Mouse (Mus musculus) right cerebral cortex, postnatal 4 days (tissue): ENCODE data around the gene Lgals1.
"Not testable (repeated sequence)": the region's sequence is repeated elsewhere in the genome, so short reads cannot be mapped to it uniquely, and the experiment has no call there.

Experiments
- DNase-seq: peaks from one replicate; pipeline ENCODE4 v3.0.0-alpha.2; 2022

Gene Lgals1

DNA sequence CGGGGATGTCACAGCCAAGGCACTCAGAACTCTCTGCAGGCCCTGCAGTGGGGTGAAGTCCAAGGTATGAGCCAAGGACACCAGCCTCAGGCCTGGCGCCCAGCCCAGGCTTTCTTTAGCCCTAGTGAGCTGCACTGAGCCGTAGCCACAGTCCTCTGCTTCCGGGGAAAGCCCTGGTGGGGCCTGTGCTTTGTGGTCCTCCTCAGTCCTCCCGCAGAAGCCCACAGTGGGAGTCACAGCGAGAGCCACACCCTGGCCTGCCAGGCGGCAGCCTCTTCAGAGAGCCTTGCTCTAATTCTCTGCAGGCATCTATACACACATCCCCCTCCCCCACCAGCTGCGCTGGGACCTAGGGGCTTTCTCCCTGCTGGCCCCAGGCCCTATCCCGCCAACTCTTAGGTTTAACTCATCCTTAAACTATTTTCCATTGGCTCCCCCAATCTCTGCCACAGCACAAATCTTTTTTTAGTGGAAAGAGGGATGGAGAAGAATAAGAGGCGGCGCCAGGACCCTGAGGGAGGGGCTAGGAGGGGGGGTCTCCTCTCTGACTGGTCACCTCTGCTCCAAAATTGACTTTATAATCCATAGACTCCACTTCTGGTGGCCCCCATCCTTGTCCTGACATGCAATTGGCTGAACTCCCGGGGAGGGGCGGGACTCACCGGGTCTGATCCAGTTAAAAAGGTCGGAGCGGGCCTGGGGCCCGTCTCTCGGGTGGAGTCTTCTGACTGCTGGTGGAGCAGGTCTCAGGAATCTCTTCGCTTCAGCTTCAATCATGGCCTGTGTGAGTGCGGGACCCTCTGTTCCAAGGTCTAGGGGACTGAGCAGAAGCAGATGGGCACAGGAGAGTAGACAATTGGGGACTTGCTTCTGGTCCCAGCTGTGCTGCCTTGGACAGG, at the start of gene Lgals1:
TSS of gene Lgals1 (plus strand) at position 705 of the 899 bp plus-strand sequence.
- peak; percentile 58 for DNase-seq

GRCm38 (mm10) chr15:78876991-78877809, 49.3 kb upstream of the Lgals1 start, which contains the start of gene Gga1:
Gene Gga1 (plus strand): TSS chr15:78877190.
- peak; percentile 90 for DNase-seq

- DNase-seq = no peak
Measured at GRCm38 (mm10) chr15:78877810-78878390, 48.6 kb upstream of the Lgals1 start.

GRCm38 (mm10) chr15:78878792-78879516, 47.6 kb upstream of the Lgals1 start:
- not testable (repeated sequence) for DNase-seq

GRCm38 (mm10) chr15:78880432-78880831, 46.1 kb upstream of the Lgals1 start:
- DNase-seq = no peak

GRCm38 (mm10) chr15:78881828-78882227, 44.7 kb upstream of the Lgals1 start:
- no peak for DNase-seq

DNA sequence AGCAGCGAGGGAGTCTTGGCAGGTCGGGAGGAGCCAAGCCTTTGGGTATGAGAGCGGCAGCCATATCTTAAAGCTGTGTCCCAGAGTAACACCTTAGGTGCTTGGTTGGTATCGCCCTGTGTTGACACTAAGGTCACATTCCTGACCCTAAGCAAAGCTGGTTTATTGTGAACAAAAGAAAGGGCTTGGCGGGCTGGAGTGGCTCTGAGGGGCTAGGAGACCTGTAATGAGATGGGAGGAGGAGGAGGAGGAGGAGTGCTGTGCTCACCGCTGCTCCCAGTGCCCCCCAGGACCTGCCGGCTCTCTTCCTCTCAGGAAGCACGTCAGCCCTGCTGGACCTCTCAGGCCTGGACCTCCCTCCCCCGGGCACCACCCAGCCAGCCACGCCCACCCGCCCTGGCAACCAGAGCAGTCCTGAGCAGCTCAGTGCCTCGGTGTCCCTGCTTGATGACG, 37.1 kb upstream of the Lgals1 start:
- DNase-seq = no peak

GRCm38 (mm10) chr15:78892440-78892839, 34.1 kb upstream of the Lgals1 start:
- DNase-seq = no peak

DNA sequence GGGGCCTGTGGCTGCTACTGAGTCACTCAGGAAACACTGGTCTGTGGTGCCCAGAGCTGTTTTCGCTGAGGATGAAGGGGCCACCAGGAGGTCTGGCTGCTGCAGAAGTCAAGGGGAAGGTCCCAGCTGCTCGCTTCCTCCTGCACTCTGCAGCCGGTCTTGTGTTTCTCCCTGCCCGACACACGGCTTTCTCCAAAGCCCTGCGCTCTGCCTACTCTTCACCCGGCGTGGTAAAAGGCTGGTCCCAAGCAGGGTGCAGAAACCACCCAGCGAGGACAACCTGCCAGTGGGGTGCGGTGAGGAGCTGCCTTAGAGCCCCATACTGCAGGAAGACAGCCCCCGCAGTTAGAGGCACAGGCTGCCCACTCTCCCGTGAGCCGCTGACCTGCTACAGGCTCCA, 31.8 kb upstream of the Lgals1 start:
- no peak for DNase-seq

DNA sequence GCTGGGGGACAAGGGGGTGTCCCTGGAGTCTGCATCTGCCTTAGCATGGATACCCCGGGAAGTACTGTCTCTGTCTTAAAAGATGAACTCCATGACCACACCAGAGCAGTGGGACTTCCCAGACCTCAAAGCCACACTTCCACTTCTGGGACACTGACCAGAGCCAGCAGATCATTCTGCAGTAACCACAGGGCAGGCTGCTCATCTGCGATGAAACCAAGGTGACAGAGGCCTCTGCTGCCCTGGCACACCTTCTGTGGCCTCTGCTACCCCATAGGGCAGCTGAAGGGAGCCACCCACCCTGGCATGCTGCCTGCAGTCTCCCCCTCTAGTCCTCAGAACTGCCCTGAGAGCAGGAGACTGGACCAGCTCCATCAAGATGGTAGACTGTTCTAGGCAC, 30.8 kb upstream of the Lgals1 start:
- no peak for DNase-seq

DNA sequence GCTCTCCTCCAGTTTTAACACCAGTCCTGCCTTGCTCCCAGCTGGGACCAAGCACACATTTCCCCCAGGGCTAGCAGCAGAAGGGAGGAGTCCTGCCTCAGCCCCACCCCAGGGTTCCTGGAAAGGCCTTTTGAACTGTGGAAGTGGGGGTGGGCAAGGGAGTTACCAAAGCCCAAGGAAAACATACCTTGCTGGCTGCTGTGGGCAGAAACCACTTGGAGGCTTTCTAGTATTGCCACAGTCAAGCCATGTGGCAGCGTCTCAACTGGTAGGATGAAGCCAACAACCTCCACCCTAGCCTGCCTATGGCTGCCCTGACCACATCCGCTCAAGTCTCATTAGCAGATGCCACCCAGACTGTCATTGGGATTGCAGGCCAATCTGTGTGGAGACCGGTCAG, 30.4 kb upstream of the Lgals1 start:
- DNase-seq = no peak

- no peak for DNase-seq
Measured at GRCm38 (mm10) chr15:78897488-78897887, 29.0 kb upstream of the Lgals1 start.

- DNase-seq = no peak
Measured at GRCm38 (mm10) chr15:78898507-78899001, 28.0 kb upstream of the Lgals1 start.

DNA sequence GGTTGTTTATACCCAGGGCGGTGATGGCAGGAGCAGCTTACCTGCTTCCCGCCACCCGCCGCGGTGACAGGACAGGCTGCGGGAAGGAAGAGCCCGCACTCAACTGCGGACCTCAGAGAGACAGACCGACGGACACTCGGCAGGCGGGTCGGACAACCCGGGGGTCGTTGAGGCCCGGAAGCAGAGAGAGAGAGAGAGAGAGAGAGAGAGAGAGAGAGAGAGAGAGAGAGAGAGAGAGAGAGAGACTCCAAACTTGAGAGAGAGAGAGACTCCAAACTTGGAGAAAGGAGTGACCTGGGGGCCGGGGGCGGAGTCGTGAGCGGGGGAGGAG, 27.2 kb upstream of the Lgals1 start, which contains the start of gene Gm49510:
TSS of gene Gm49510 (plus strand) at position 259 of the 331 bp plus-strand sequence.
- DNase-seq = no peak

- DNase-seq = peak; percentile 61
Measured at GRCm38 (mm10) chr15:78899740-78900584, 26.6 kb upstream of the Lgals1 start, which contains the start of gene Sh3bp1. Gene Sh3bp1 (plus strand): TSS chr15:78899768.

- no peak for DNase-seq
Measured at GRCm38 (mm10) chr15:78900585-78901421, 25.7 kb upstream of the Lgals1 start.

DNA sequence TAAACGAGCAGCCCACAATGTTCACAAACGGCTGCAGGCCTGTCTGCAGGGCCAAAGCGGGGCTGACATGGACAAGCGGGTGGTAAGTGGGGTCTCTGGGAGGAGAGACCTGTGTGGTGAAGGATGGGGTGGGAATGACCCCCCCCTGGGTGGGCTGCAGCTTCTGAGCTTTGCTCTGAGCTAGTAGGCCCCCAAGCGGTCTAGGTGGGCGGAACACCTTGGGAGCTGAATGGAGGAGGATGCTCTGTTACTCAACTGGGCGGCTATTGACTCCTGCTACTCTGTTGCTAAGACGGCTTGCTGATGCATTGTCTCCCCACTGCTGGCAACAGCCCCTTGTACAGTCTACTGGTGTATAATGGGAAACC, 25.1 kb upstream of the Lgals1 start:
- DNase-seq = no peak

- DNase-seq = peak; percentile 84
Measured at GRCm38 (mm10) chr15:78903243-78903642, 23.3 kb upstream of the Lgals1 start.

GRCm38 (mm10) chr15:78908399-78908798, 18.1 kb upstream of the Lgals1 start:
- no peak for DNase-seq

DNA sequence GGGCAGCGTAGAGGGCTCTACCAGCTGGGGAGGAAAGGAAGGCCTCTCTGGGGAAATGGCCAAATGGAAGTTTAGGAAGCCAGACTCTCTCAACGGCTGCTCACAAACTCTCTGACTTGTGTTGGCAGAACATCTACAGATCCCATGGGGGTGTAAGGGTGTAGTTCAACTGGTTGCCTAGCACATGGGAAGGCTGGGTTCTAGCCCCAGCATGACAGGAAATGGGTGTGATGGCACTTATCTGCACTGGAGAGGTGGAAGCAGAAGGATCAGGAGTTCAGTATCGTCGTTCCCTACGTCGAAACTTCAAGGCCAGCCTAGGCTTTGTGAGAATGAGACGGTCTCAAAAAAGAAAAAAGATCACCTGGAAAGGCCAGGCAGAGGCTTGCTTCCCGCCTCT, 17.5 kb upstream of the Lgals1 start:
- DNase-seq = no peak
